Mouse (Mus musculus) lung, postnatal 0 days (tissue): ENCODE data around the gene Dennd1a. TPM values are rescaled to one million over a fixed set of nuclear protein-coding genes. Genes with fewer than 3 reads are reported as not detected.

Experiments
- ATAC-seq: fragments of 200-750 bp; cut with Nextera tagmentation; 2 replicates; pipeline ENCODE4 v1.8.0; 2017; ENCODE audit warnings: moderate library complexity
- DNase-seq: peaks from one replicate; pipeline ENCODE4 v3.0.0-alpha.2; 2016; ENCODE audit warnings: low spot score
- H3K27ac ChIP-seq: fragments of 300-500 bp; sonication (generic); 2 replicates; pipeline ENCODE4 v1.5.1; 2014; ENCODE audit warnings: antibody characterized with exemption, mild to moderate bottlenecking, low read length, mixed read lengths
- H3K27me3 ChIP-seq: fragments of 300-500 bp; sonication (generic); replicated peaks from 2 replicates; pipeline ENCODE4 v1.6.1; 2014; ENCODE audit warnings: low read length, mixed read lengths; ENCODE audit not compliant: insufficient read depth
- H3K36me3 ChIP-seq: fragments of 300-500 bp; sonication (generic); 2 replicates; pipeline ENCODE4 v1.6.1; 2014; ENCODE audit warnings: low read length, mixed read lengths; ENCODE audit not compliant: insufficient read depth
- H3K4me1 ChIP-seq: fragments of 300-500 bp; sonication (generic); 2 replicates; pipeline ENCODE4 v1.6.1; 2014; ENCODE audit warnings: antibody characterized with exemption, low read depth, low read length, mixed read lengths; ENCODE audit not compliant: insufficient read depth
- H3K4me2 ChIP-seq: fragments of 300-500 bp; sonication (generic); replicated peaks from 2 replicates; pipeline ENCODE4 v1.6.1; 2014; ENCODE audit warnings: low read depth, mild to moderate bottlenecking, low read length, moderate library complexity, mixed read lengths
- H3K4me3 ChIP-seq: fragments of 300-500 bp; sonication (generic); 2 replicates; pipeline ENCODE4 v1.5.1; 2014; ENCODE audit warnings: low read depth, low read length
- H3K9ac ChIP-seq: fragments of 300-500 bp; sonication (generic); replicated peaks from 2 replicates; pipeline ENCODE4 v1.6.1; 2014; ENCODE audit warnings: low read depth, mild to moderate bottlenecking
- H3K9me3 ChIP-seq: fragments of 300-500 bp; sonication (generic); 2 replicates; pipeline ENCODE4 v1.6.1; 2016; ENCODE audit warnings: low read length, mixed read lengths
- CTCF ChIP-seq: IDR thresholded peaks from 2 replicates; pipeline ENCODE4 v1.5.1; 2016; ENCODE audit warnings: antibody characterized with exemption, mild to moderate bottlenecking
- EP300 ChIP-seq: IDR thresholded peaks from 2 replicates; pipeline ENCODE4 v1.6.1; 2016; ENCODE audit warnings: antibody characterized with exemption, mild to moderate bottlenecking, control low read depth
- WGBS: fragments of 180-500 bp; shearing (Covaris S2); extraction: QIAGEN DNeasy Blood & Tissue Kit; methylation state at CpG from one replicate; pipeline ENCODE4 v1.1.7; 2014; 5-methylcytosine and 5-hydroxymethylcytosine counted together
- microRNA-seq: library from miRNA; unstranded; fragments of <30 nt; microRNA quantifications from one replicate; pipeline ENCODE4, GENCODE M21; 2016
- polyA plus RNA-seq: library from polyadenylated mRNA; unstranded; fragments of >200 nt; fragmentation: Nextera tagmentation; extraction: Ambion mirVana; gene quantifications from 2 replicates; pipeline ENCODE4 v1.2.1, GENCODE M21; 2015

The Dennd1a gene
- polyA plus RNA-seq, 1 experiment from 2014 or later, result 4.4 TPM

- whole genome bisulfite sequencing, result 80% methylated on average over 2 of the region's 2 CpGs
- Histone ChIP-seq H3K9ac (no peak overlapping the region), H3K27ac (no peak overlapping the region), H3K27me3 (no peaks in the 10 kb centered on the region), H3K4me1 (0 out of 2 replicates have a peak, but pooled peaks cover 3% of the 10 kb centered on the region), H3K4me3 (no peak overlapping the region), H3K36me3 (no peaks in the 10 kb centered on the region), H3K4me2 (no peak overlapping the region), H3K9me3 (no peaks in the 10 kb centered on the region)
- ATAC-seq (no peak), DNase-seq (no peak)
- TF ChIP-seq EP300 (no peak), CTCF (no peak)
These were observed 530.8 kb downstream of the Dennd1a start for GRCm38 (mm10) chr2:37756220-37756930.

DNA sequence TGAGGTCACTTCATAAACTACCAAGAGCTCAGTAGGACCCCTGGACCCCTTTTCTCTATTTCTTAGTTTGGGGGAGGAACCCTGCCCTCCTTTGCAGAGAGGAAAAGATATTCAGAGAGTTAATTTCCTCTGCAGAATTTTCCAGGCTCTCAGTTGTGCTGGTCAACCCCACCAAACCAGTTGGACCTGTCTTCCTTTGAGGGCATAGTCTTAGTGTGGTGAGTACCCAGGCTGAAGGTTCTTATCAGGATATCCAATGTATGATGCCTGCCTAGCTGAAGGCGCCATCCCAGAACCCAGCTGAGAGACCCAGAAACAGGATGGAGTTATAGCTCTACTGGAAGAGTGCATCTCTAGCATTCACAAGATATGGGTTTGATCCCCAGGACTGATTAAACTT is 536.1 kb downstream of the Dennd1a start:
- WGBS, result 55% methylated on average over 1 of the region's 1 CpGs
- Histone ChIP-seq H3K9me3 (no peaks in the 10 kb centered on the region), H3K4me2 (no peak overlapping the region), H3K9ac (no peak overlapping the region), H3K4me1 (peaks cover 9% of the 10 kb centered on the region; the same call in 1 of the 2 replicates), H3K27me3 (no peaks in the 10 kb centered on the region), H3K4me3 (no peak overlapping the region), H3K36me3 (no peaks in the 10 kb centered on the region), H3K27ac (no peak overlapping the region)
- DNase-seq, result peak; percentile 50
- ATAC-seq, result peak; percentile 54; the same call in 1 of the 2 replicates
- TF ChIP-seq EP300 (no peak), CTCF (no peak)

- 32% methylated on average over 6 of the region's 6 CpGs for WGBS
- peak; percentile 88 for ATAC-seq
- TF ChIP-seq CTCF (no peak), EP300 (no peak)
- no peaks in the 10 kb centered on the region for H3K9me3 ChIP-seq
- no peak overlapping the region for H3K9ac ChIP-seq
- no peaks in the 10 kb centered on the region for H3K36me3 ChIP-seq
- H3K27ac ChIP-seq, result no peak overlapping the region
- no peak overlapping the region for H3K4me3 ChIP-seq
- no peaks in the 10 kb centered on the region for H3K27me3 ChIP-seq
- H3K4me1 ChIP-seq, result peaks cover 9% of the 10 kb centered on the region; the same call in 1 of the 2 replicates
- no peak overlapping the region for H3K4me2 ChIP-seq
- DNase-seq, result peak; percentile 69
These were observed 537.9 kb downstream of the Dennd1a start for GRCm38 (mm10) chr2:37749323-37749722.

Small RNAs within 50 kb of the gene (microRNA-seq; reads per million reads assigned to microRNA genes)
- not detected for gene Gm44455

Other genes with a start within 250 kb of the Dennd1a start
- not detected in 2 replicates for gene Lhx2, start 51.9 kb upstream of the Dennd1a start, polyA plus RNA-seq
- gene Nek6, start 224.3 kb upstream of the Dennd1a start, polyA plus RNA-seq, result 57.8 and 69.4 TPM in 2 replicates